Mouse (Mus musculus): ENCODE data around the gene Gm20388. TPM values are rescaled to one million over a fixed set of nuclear protein-coding genes. Genes with fewer than 3 reads are reported as not detected.

Gene Gm20388
- polyA plus RNA-seq, 1 experiment from 2014 or later = not detected

GRCm38 (mm10) chr8:122282501-122283355, 2372.1 kb downstream of the Gm20388 start:
- Histone ChIP-seq H3K9ac (ENCODE audit: low read depth, low read length) (peak overlapping the region; percentile 82), H3K27me3 (ENCODE audit: control insufficient read depth, insufficient read depth, low read length) (peaks cover 5% of the 10 kb centered on the region; the same call in 1 of the 2 replicates), H3K9me3 (ENCODE audit: control insufficient read depth, low read length) (no peaks in the 10 kb centered on the region), H3K27ac (ENCODE audit: low read depth, low read length) (peak overlapping the region; percentile 88), H3K4me1 (ENCODE audit: control insufficient read depth, insufficient read depth, low read length) (peaks cover 34% of the 10 kb centered on the region), H3K4me2 (replicated peaks; ENCODE audit: low read depth, low read length) (peak overlapping the region; percentile 96), H3K4me3 (ENCODE audit: low read length) (peak overlapping the region; percentile 70), H3K36me3 (ENCODE audit: control insufficient read depth, insufficient read depth, low read length) (no peaks in the 10 kb centered on the region)
- no peak for ATAC-seq (ENCODE audit: low FRiP score, low TSS enrichment)
- under 1% methylated on average over 48 of the region's 70 CpGs for WGBS

DNA sequence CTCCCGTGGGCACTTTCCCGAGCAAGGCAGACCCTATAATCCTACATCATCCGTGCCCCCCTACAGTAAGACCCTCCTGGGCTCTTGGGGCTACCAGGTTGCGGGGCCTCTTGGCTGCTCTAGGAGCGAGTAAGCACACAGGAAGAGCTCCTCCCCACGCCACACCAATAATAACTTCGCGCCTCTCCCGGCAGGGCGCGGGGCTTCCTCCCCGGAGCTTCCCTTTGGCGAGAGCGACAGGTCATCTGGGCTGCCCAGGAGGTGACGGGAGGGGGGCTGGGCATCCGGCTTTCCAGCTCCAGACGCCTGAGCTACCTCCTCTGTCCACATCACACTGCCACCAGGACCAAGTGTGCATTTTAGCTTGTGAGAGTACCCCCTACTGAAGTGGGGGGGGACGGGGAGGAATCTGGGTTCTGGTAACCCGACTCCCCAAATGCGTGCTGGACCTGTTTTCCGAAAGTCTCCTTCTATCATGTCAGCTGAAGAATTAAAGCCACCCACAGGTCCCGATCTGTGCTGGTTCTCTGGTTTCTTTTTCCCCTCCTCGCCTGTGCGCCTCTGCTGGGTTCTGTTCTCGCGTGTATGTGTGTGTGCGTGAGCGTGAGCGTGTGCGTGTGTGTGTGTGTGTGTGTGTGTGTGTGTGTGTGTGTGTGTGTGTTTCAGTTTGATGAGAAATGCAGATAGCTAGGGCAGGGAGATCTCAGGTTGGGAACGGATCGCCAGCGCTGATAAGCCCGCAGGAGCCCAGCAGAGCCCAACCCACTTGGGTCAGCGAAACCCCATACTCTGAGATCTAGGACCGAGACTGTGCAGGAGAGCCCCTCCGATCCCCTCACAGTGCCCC, 2372.9 kb downstream of the Gm20388 start:
- H3K4me3 ChIP-seq (ENCODE audit: low read length) = peak overlapping the region; percentile 70
- H3K9me3 ChIP-seq (ENCODE audit: control insufficient read depth, low read length) = no peaks in the 10 kb centered on the region
- H3K27ac ChIP-seq (ENCODE audit: low read depth, low read length) = peak overlapping the region; percentile 88
- WGBS = under 1% methylated on average over 37 of the region's 37 CpGs
- H3K4me2 ChIP-seq (replicated peaks; ENCODE audit: low read depth, low read length) = peak overlapping the region; percentile 96
- no peaks in the 10 kb centered on the region for H3K36me3 ChIP-seq (ENCODE audit: control insufficient read depth, insufficient read depth, low read length)
- H3K4me1 ChIP-seq (ENCODE audit: control insufficient read depth, insufficient read depth, low read length) = peaks cover 34% of the 10 kb centered on the region
- peak overlapping the region; percentile 82 for H3K9ac ChIP-seq (ENCODE audit: low read depth, low read length)
- no peak for ATAC-seq (ENCODE audit: low FRiP score, low TSS enrichment)
- H3K27me3 ChIP-seq (ENCODE audit: control insufficient read depth, insufficient read depth, low read length) = peaks cover 5% of the 10 kb centered on the region; the same call in 1 of the 2 replicates

- peak overlapping the region; percentile 70 for H3K4me3 ChIP-seq (ENCODE audit: low read length)
- H3K9me3 ChIP-seq (ENCODE audit: control insufficient read depth, low read length) = no peaks in the 10 kb centered on the region
- peaks cover 5% of the 10 kb centered on the region; the same call in 1 of the 2 replicates for H3K27me3 ChIP-seq (ENCODE audit: control insufficient read depth, insufficient read depth, low read length)
- peak overlapping the region; percentile 82 for H3K9ac ChIP-seq (ENCODE audit: low read depth, low read length)
- H3K27ac ChIP-seq (ENCODE audit: low read depth, low read length) = peak overlapping the region; percentile 88
- peaks cover 34% of the 10 kb centered on the region for H3K4me1 ChIP-seq (ENCODE audit: control insufficient read depth, insufficient read depth, low read length)
- H3K4me2 ChIP-seq (replicated peaks; ENCODE audit: low read depth, low read length) = peak overlapping the region; percentile 96
- 2% methylated on average over 33 of the region's 33 CpGs for WGBS
- H3K36me3 ChIP-seq (ENCODE audit: control insufficient read depth, insufficient read depth, low read length) = no peaks in the 10 kb centered on the region
- no peak for ATAC-seq (ENCODE audit: low FRiP score, low TSS enrichment)
Measured at GRCm38 (mm10) chr8:122284203-122284658, 2373.6 kb downstream of the Gm20388 start.

- H3K4me3 ChIP-seq (ENCODE audit: low read length) = peak overlapping the region; percentile 70
- H3K27me3 ChIP-seq (ENCODE audit: control insufficient read depth, insufficient read depth, low read length) = peaks cover 5% of the 10 kb centered on the region; the same call in 1 of the 2 replicates
- H3K4me2 ChIP-seq (replicated peaks; ENCODE audit: low read depth, low read length) = peak overlapping the region; percentile 96
- peaks cover 34% of the 10 kb centered on the region for H3K4me1 ChIP-seq (ENCODE audit: control insufficient read depth, insufficient read depth, low read length)
- ATAC-seq (ENCODE audit: low FRiP score, low TSS enrichment) = no peak
- 4% methylated on average over 21 of the region's 21 CpGs for WGBS
- peak overlapping the region; percentile 88; the same call in 1 of the 2 replicates for H3K27ac ChIP-seq (ENCODE audit: low read depth, low read length)
- H3K9me3 ChIP-seq (ENCODE audit: control insufficient read depth, low read length) = no peaks in the 10 kb centered on the region
- peak overlapping the region; percentile 82 for H3K9ac ChIP-seq (ENCODE audit: low read depth, low read length)
- no peaks in the 10 kb centered on the region for H3K36me3 ChIP-seq (ENCODE audit: control insufficient read depth, insufficient read depth, low read length)
Measured at GRCm38 (mm10) chr8:122284659-122285261, 2374.1 kb downstream of the Gm20388 start.

- no peaks in the 10 kb centered on the region for H3K9me3 ChIP-seq (ENCODE audit: control insufficient read depth, low read length)
- H3K4me2 ChIP-seq (replicated peaks; ENCODE audit: low read depth, low read length) = no peak overlapping the region
- H3K36me3 ChIP-seq (ENCODE audit: control insufficient read depth, insufficient read depth, low read length) = no peaks in the 10 kb centered on the region
- H3K9ac ChIP-seq (ENCODE audit: low read depth, low read length) = 0 out of 2 replicates have a peak overlapping the region, but pooled peaks have one; percentile 13
- no peak overlapping the region for H3K27ac ChIP-seq (ENCODE audit: low read depth, low read length)
- 55% methylated on average over 6 of the region's 6 CpGs for WGBS
- no peak for ATAC-seq (ENCODE audit: low FRiP score, low TSS enrichment)
- 0 out of 2 replicates have a peak overlapping the region, but pooled peaks have one; percentile 70 for H3K4me3 ChIP-seq (ENCODE audit: low read length)
- H3K27me3 ChIP-seq (ENCODE audit: control insufficient read depth, insufficient read depth, low read length) = peaks cover 5% of the 10 kb centered on the region; the same call in 1 of the 2 replicates
- H3K4me1 ChIP-seq (ENCODE audit: control insufficient read depth, insufficient read depth, low read length) = peaks cover 32% of the 10 kb centered on the region
Measured at GRCm38 (mm10) chr8:122285727-122286126, 2375.1 kb downstream of the Gm20388 start.

GRCm38 (mm10) chr8:122286899-122287298, 2376.3 kb downstream of the Gm20388 start:
- Histone ChIP-seq H3K4me1 (ENCODE audit: control insufficient read depth, insufficient read depth, low read length) (peaks cover 37% of the 10 kb centered on the region), H3K36me3 (ENCODE audit: control insufficient read depth, insufficient read depth, low read length) (no peaks in the 10 kb centered on the region), H3K27ac (ENCODE audit: low read depth, low read length) (no peak overlapping the region), H3K4me3 (ENCODE audit: low read length) (no peak overlapping the region), H3K27me3 (ENCODE audit: control insufficient read depth, insufficient read depth, low read length) (peaks cover 5% of the 10 kb centered on the region; the same call in 1 of the 2 replicates), H3K9me3 (ENCODE audit: control insufficient read depth, low read length) (no peaks in the 10 kb centered on the region), H3K9ac (ENCODE audit: low read depth, low read length) (no peak overlapping the region; the same call in 1 of the 2 replicates), H3K4me2 (replicated peaks; ENCODE audit: low read depth, low read length) (no peak overlapping the region)
- WGBS = 89% methylated on average over 10 of the region's 10 CpGs
- ATAC-seq (ENCODE audit: low FRiP score, low TSS enrichment) = no peak

DNA sequence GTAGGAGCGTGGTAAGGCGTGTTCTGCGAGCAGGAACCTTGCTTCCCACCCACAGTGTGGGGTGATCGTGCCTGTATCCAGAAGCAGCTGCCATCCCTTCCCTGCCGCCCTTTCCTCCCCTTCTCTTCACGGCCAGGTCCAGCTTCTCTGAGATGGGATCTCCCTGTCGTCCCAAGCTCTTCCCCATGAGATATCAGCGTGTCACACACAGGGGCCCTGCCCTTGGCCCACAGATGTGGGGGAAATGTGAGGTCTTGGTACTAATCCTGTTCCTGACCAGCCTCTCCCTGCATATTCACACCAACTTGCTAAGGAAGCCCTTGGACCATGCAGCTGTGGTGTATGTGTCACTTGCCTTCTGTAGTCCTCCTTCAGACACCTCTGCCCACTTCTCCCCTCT, 2377.1 kb downstream of the Gm20388 start:
- peaks cover 38% of the 10 kb centered on the region for H3K4me1 ChIP-seq (ENCODE audit: control insufficient read depth, insufficient read depth, low read length)
- H3K9ac ChIP-seq (ENCODE audit: low read depth, low read length) = peak overlapping the region; percentile 28; the same call in 1 of the 2 replicates
- H3K4me3 ChIP-seq (ENCODE audit: low read length) = no peak overlapping the region
- no peaks in the 10 kb centered on the region for H3K9me3 ChIP-seq (ENCODE audit: control insufficient read depth, low read length)
- 63% methylated on average over 8 of the region's 8 CpGs for WGBS
- no peak overlapping the region for H3K27ac ChIP-seq (ENCODE audit: low read depth, low read length)
- peaks cover 5% of the 10 kb centered on the region; the same call in 1 of the 2 replicates for H3K27me3 ChIP-seq (ENCODE audit: control insufficient read depth, insufficient read depth, low read length)
- H3K4me2 ChIP-seq (replicated peaks; ENCODE audit: low read depth, low read length) = no peak overlapping the region
- H3K36me3 ChIP-seq (ENCODE audit: control insufficient read depth, insufficient read depth, low read length) = no peaks in the 10 kb centered on the region
- ATAC-seq (ENCODE audit: low FRiP score, low TSS enrichment) = no peak

DNA sequence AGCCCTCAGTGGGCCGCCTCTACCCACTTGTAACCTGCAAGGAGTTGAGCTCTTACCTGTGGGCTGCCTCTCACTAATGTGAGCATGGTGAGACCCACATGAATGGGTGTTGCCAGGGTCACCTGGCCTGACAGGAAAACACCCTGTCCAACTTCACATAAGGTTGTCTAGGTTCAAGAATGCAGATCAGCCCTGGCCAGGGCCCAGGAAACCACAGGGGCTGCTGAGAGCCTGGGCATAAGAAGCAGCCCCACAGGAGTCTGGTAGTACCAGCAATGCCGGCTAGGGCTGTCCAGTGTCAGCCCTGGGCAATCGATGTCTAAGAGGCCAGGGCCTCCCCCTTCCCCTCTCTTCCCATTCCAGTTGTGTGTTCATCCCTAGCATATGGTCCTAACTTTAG, 2377.7 kb downstream of the Gm20388 start:
- Histone ChIP-seq H3K27me3 (ENCODE audit: control insufficient read depth, insufficient read depth, low read length) (peaks cover 5% of the 10 kb centered on the region; the same call in 1 of the 2 replicates), H3K36me3 (ENCODE audit: control insufficient read depth, insufficient read depth, low read length) (no peaks in the 10 kb centered on the region), H3K4me3 (ENCODE audit: low read length) (no peak overlapping the region), H3K4me1 (ENCODE audit: control insufficient read depth, insufficient read depth, low read length) (peaks cover 35% of the 10 kb centered on the region), H3K4me2 (replicated peaks; ENCODE audit: low read depth, low read length) (no peak overlapping the region), H3K27ac (ENCODE audit: low read depth, low read length) (no peak overlapping the region), H3K9me3 (ENCODE audit: control insufficient read depth, low read length) (no peaks in the 10 kb centered on the region), H3K9ac (ENCODE audit: low read depth, low read length) (no peak overlapping the region)
- no peak for ATAC-seq (ENCODE audit: low FRiP score, low TSS enrichment)
- WGBS = 52% methylated on average over 3 of the region's 3 CpGs
